Mouse (Mus musculus): Measurements from ENCODE around the gene Ddx31. TPM values are rescaled to one million over a fixed set of nuclear protein-coding genes. Genes with fewer than 3 reads are reported as not detected.

The Ddx31 gene
- polyA plus RNA-seq, 1 experiment = 9.5 TPM

DNA sequence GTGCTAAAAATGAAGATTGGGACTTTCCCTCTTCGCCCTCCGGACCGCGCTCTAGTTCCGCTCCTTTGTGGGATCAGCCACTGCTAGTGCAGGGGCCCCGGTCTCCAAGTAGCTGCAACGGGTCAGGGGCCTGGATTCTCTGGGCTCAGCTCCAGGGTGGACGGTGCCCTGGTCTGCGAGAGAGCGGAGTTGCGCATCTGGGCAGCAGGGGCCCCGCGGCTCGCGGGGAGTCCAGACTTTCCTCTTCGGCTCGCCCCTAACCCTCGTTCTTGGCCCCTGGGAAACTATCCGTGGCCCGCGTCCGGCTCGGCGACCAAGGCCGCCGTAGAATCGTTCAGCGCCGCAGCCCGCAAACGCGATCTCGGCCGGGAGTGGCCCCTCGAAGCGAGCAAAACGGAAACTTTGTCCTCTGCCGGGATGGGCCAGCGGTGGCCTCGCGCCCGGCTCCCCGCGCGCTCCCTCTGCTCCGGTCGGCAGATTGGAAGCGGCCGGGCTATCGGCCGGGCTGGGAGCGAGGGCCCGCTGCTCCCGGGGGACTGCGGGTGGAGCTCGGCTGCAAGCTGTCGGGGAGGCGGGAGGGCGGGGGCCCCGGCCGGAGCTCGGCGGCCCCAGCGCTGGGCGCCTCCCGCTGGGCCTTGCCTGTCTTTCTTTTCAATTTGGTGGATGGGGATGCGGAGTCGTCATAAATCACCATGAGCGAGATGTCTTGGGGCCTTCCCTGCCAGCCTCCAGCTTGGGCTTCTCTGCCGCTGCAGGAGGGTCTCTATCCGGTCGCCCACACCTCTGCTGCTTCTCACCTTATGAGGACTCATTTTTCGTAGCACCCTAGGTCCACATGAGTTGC is 77.5 kb downstream of the Ddx31 start:
- H3K36me3 ChIP-seq (ENCODE audit: control insufficient read depth, insufficient read depth) = no peaks in the 10 kb centered on the region
- H3K4me3 ChIP-seq (ENCODE audit: insufficient read depth, poor library complexity, severe bottlenecking) = no peak overlapping the region
- TF ChIP-seq FOSL1 (IDR thresholded peaks at IDR 0.05; ENCODE audit: insufficient read depth, low read length, poor library complexity, severe bottlenecking) (no peak), CEBPB (IDR thresholded peaks at IDR 0.05; ENCODE audit: low read depth) (no peak), USF1 (IDR thresholded peaks at IDR 0.05; ENCODE audit: low read depth) (no peak), MAX (IDR thresholded peaks at IDR 0.05) (no peak), CTCF (IDR thresholded peaks at IDR 0.05; ENCODE audit: control insufficient read depth, insufficient read depth, insufficient read length) (no peak), MYOG (IDR thresholded peaks at IDR 0.05; ENCODE audit: control insufficient read depth, extremely low read depth, insufficient read length) (no peak), MYOD1 (IDR thresholded peaks at IDR 0.05; ENCODE audit: control insufficient read depth, insufficient read length, low read depth) (no peak)
- H3K79me2 ChIP-seq (ENCODE audit: control insufficient read depth, insufficient read depth) = no peaks in the 10 kb centered on the region
- no peak overlapping the region for H3ac ChIP-seq (ENCODE audit: control insufficient read depth, insufficient read length, low read depth)
- H3K79me3 ChIP-seq (ENCODE audit: low read depth) = no peaks in the 10 kb centered on the region
- H3K27me3 ChIP-seq (ENCODE audit: control insufficient read depth, insufficient read depth, insufficient read length) = peaks cover 16% of the 10 kb centered on the region

DNA sequence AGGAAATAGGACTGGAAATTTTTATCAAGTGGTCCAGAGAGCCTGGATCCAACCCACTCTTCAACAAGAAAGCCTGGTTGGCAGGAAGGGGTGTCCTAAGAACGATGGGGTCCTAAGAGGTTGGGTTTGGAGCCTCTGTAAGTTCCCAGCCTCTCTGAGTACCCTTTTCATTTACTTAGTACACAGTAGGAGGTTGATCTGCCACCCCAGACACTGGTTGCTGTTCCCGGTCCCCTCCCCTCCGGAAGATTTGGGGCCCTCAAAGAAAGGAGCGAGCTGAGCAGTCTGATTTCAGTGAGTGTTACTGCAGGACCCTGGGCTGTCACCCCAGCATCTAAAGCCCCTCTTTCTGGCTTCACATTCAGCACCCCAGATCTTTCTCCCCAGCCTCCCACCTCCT is 78.8 kb downstream of the Ddx31 start:
- no peak overlapping the region for H3ac ChIP-seq (ENCODE audit: control insufficient read depth, insufficient read length, low read depth)
- H3K36me3 ChIP-seq (ENCODE audit: control insufficient read depth, insufficient read depth) = no peaks in the 10 kb centered on the region
- peaks cover 20% of the 10 kb centered on the region for H3K27me3 ChIP-seq (ENCODE audit: control insufficient read depth, insufficient read depth, insufficient read length)
- H3K79me3 ChIP-seq (ENCODE audit: low read depth) = no peaks in the 10 kb centered on the region
- no peaks in the 10 kb centered on the region for H3K79me2 ChIP-seq (ENCODE audit: control insufficient read depth, insufficient read depth)
- no peak overlapping the region for H3K4me3 ChIP-seq (ENCODE audit: insufficient read depth, poor library complexity, severe bottlenecking)
- no peak for TF ChIP-seq CEBPB (IDR thresholded peaks at IDR 0.05; ENCODE audit: low read depth)
- TF ChIP-seq MYOG (IDR thresholded peaks at IDR 0.05; ENCODE audit: control insufficient read depth, extremely low read depth, insufficient read length) = no peak
- no peak for TF ChIP-seq USF1 (IDR thresholded peaks at IDR 0.05; ENCODE audit: low read depth)
- no peak for TF ChIP-seq CTCF (IDR thresholded peaks at IDR 0.05; ENCODE audit: control insufficient read depth, insufficient read depth, insufficient read length)
- TF ChIP-seq MAX (IDR thresholded peaks at IDR 0.05) = no peak
- no peak for TF ChIP-seq MYOD1 (IDR thresholded peaks at IDR 0.05; ENCODE audit: control insufficient read depth, insufficient read length, low read depth)
- TF ChIP-seq FOSL1 (IDR thresholded peaks at IDR 0.05; ENCODE audit: insufficient read depth, low read length, poor library complexity, severe bottlenecking) = no peak

DNA sequence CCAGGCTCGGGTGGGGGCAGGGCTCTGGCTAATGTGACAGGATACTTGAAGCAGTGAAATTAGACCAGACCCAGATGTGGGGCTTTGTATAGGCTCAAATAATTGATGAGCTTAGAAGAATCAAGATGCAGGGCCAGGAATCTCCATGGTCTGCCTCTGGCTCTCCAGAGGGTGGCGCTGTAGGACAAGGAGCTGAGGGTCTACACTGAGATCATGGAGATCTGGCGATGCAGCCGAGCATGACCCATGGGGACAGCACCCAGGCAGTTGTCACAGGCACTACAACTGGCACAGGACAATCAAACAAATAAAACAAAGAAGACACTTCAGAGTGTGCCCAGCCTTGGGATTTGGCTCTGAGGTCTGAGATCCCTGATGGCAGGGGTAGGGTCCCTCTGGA is 83.7 kb downstream of the Ddx31 start:
- Histone ChIP-seq H3ac (ENCODE audit: control insufficient read depth, insufficient read length, low read depth) (no peak overlapping the region), H3K4me3 (ENCODE audit: insufficient read depth, poor library complexity, severe bottlenecking) (no peak overlapping the region), H3K36me3 (ENCODE audit: control insufficient read depth, insufficient read depth) (no peaks in the 10 kb centered on the region), H3K27me3 (ENCODE audit: control insufficient read depth, insufficient read depth, insufficient read length) (peaks cover 14% of the 10 kb centered on the region), H3K79me3 (ENCODE audit: low read depth) (no peaks in the 10 kb centered on the region), H3K79me2 (ENCODE audit: control insufficient read depth, insufficient read depth) (no peaks in the 10 kb centered on the region)
- TF ChIP-seq MYOD1 (IDR thresholded peaks at IDR 0.05; ENCODE audit: control insufficient read depth, insufficient read length, low read depth) (no peak), USF1 (IDR thresholded peaks at IDR 0.05; ENCODE audit: low read depth) (no peak), MAX (IDR thresholded peaks at IDR 0.05) (peak; percentile 35), CEBPB (IDR thresholded peaks at IDR 0.05; ENCODE audit: low read depth) (no peak), MYOG (IDR thresholded peaks at IDR 0.05; ENCODE audit: control insufficient read depth, extremely low read depth, insufficient read length) (no peak), CTCF (IDR thresholded peaks at IDR 0.05; ENCODE audit: control insufficient read depth, insufficient read depth, insufficient read length) (peak; percentile 85), FOSL1 (IDR thresholded peaks at IDR 0.05; ENCODE audit: insufficient read depth, low read length, poor library complexity, severe bottlenecking) (no peak)

DNA sequence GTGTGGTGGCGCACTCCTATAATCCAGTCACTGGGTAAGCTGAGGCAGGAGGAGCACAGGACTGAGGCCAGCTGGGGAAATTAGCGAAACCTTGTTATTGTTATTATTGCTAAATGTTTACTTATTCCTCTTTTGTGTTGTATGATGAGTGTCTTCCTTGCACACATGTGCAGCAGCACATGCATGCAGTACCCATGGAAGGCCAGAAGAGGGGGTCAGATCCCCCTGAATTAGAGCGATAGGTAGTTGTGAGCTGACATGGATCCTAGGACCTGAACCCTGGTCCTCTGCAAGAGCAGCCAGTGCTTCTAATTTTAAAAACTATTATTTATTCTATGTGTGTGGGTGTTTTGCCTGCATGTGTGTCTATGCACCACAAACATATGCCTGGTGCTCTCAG is 90.4 kb downstream of the Ddx31 start:
- no peaks in the 10 kb centered on the region for H3K27me3 ChIP-seq (ENCODE audit: control insufficient read depth, insufficient read depth, insufficient read length)
- H3ac ChIP-seq (ENCODE audit: control insufficient read depth, insufficient read length, low read depth) = no peak overlapping the region
- no peaks in the 10 kb centered on the region for H3K79me3 ChIP-seq (ENCODE audit: low read depth)
- H3K4me3 ChIP-seq (ENCODE audit: insufficient read depth, poor library complexity, severe bottlenecking) = no peak overlapping the region
- no peaks in the 10 kb centered on the region for H3K79me2 ChIP-seq (ENCODE audit: control insufficient read depth, insufficient read depth)
- no peak for TF ChIP-seq CEBPB (IDR thresholded peaks at IDR 0.05; ENCODE audit: low read depth)
- no peak for TF ChIP-seq FOSL1 (IDR thresholded peaks at IDR 0.05; ENCODE audit: insufficient read depth, low read length, poor library complexity, severe bottlenecking)
- TF ChIP-seq MYOG (IDR thresholded peaks at IDR 0.05; ENCODE audit: control insufficient read depth, extremely low read depth, insufficient read length) = no peak
- no peak for TF ChIP-seq CTCF (IDR thresholded peaks at IDR 0.05; ENCODE audit: control insufficient read depth, insufficient read depth, insufficient read length)
- no peak for TF ChIP-seq MAX (IDR thresholded peaks at IDR 0.05)
- no peak for TF ChIP-seq MYOD1 (IDR thresholded peaks at IDR 0.05; ENCODE audit: control insufficient read depth, insufficient read length, low read depth)
- TF ChIP-seq USF1 (IDR thresholded peaks at IDR 0.05; ENCODE audit: low read depth) = no peak
- no peaks in the 10 kb centered on the region for H3K36me3 ChIP-seq (ENCODE audit: control insufficient read depth, insufficient read depth)

DNA sequence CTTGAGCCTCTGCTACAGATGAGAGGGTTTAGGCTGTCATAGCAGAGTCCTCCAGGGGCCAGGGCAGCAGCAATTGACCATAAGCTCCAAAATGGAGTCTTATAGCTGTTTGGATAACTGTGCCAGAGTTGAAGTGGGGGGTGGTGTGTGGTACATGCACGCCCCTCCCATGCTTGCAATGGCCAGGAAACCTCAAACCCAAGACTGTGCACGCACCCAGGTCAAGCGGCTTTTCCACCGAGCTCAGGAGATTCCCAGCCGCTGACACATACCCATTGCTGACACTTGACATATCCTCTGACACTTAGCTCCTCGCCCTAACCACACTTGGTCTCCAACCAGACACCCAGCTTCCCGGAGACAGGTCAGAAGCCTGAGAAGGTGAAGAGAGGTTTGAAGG is 98.8 kb downstream of the Ddx31 start:
- Histone ChIP-seq H3K36me3 (ENCODE audit: control insufficient read depth, insufficient read depth) (no peaks in the 10 kb centered on the region), H3K79me2 (ENCODE audit: control insufficient read depth, insufficient read depth) (no peaks in the 10 kb centered on the region), H3K79me3 (ENCODE audit: low read depth) (no peaks in the 10 kb centered on the region), H3K4me3 (ENCODE audit: insufficient read depth, poor library complexity, severe bottlenecking) (no peak overlapping the region), H3K27me3 (ENCODE audit: control insufficient read depth, insufficient read depth, insufficient read length) (no peaks in the 10 kb centered on the region), H3ac (ENCODE audit: control insufficient read depth, insufficient read length, low read depth) (no peak overlapping the region)
- TF ChIP-seq CEBPB (IDR thresholded peaks at IDR 0.05; ENCODE audit: low read depth) (peak; percentile 45), MAX (IDR thresholded peaks at IDR 0.05) (peak; percentile 50), CTCF (IDR thresholded peaks at IDR 0.05; ENCODE audit: control insufficient read depth, insufficient read depth, insufficient read length) (no peak), MYOD1 (IDR thresholded peaks at IDR 0.05; ENCODE audit: control insufficient read depth, insufficient read length, low read depth) (peak; percentile 63), USF1 (IDR thresholded peaks at IDR 0.05; ENCODE audit: low read depth) (no peak), MYOG (IDR thresholded peaks at IDR 0.05; ENCODE audit: control insufficient read depth, extremely low read depth, insufficient read length) (no peak), FOSL1 (IDR thresholded peaks at IDR 0.05; ENCODE audit: insufficient read depth, low read length, poor library complexity, severe bottlenecking) (peak; percentile 30)
